Mouse (Mus musculus) fibroblast of lung, adult 2 months (primary cell): ENCODE results near the gene Ugt1a2.

Experiments
- DNase-seq: peaks from one replicate; pipeline ENCODE4 v3.0.0-alpha.2; 2011; ENCODE audit warnings: low read depth

The Ugt1a2 gene

GRCm38 (mm10) chr1:88258361-88258760, 58.0 kb downstream of the Ugt1a2 start:
- no peak for DNase-seq

GRCm38 (mm10) chr1:88258881-88259642, 58.7 kb downstream of the Ugt1a2 start:
- DNase-seq = no peak

- no peak for DNase-seq
Measured at GRCm38 (mm10) chr1:88259643-88260024, 59.2 kb downstream of the Ugt1a2 start.

- DNase-seq = no peak
Measured at GRCm38 (mm10) chr1:88260114-88260513, 59.7 kb downstream of the Ugt1a2 start.

GRCm38 (mm10) chr1:88260604-88261377, 60.4 kb downstream of the Ugt1a2 start:
- no peak for DNase-seq

- no peak for DNase-seq
Measured at GRCm38 (mm10) chr1:88261706-88262105, 61.3 kb downstream of the Ugt1a2 start.

GRCm38 (mm10) chr1:88262255-88262654, 61.9 kb downstream of the Ugt1a2 start:
- peak; percentile 85 for DNase-seq

GRCm38 (mm10) chr1:88262961-88263360, 62.6 kb downstream of the Ugt1a2 start:
- no peak for DNase-seq

- DNase-seq = no peak
Measured at GRCm38 (mm10) chr1:88263778-88264177, 63.4 kb downstream of the Ugt1a2 start.

- DNase-seq = no peak
Measured at GRCm38 (mm10) chr1:88264237-88264868, 64.0 kb downstream of the Ugt1a2 start.

GRCm38 (mm10) chr1:88264869-88265240, 64.5 kb downstream of the Ugt1a2 start:
- no peak for DNase-seq

- DNase-seq = no peak
Measured at GRCm38 (mm10) chr1:88266123-88266522, 65.7 kb downstream of the Ugt1a2 start.

- no peak for DNase-seq
Measured at GRCm38 (mm10) chr1:88267489-88267888, 67.1 kb downstream of the Ugt1a2 start.

- DNase-seq = no peak
Measured at GRCm38 (mm10) chr1:88268070-88268469, 67.7 kb downstream of the Ugt1a2 start.
